Mouse (Mus musculus): ENCODE results near the gene Tns3. TPM values are rescaled to one million over a fixed set of nuclear protein-coding genes. Genes with fewer than 3 reads are reported as not detected.
A peak's percentile ranks its signal among the peaks of the same experiment; 100 is the strongest.

The Tns3 gene
- polyA plus RNA-seq, 1 experiment from 2014 or later = 10.5 TPM

DNA sequence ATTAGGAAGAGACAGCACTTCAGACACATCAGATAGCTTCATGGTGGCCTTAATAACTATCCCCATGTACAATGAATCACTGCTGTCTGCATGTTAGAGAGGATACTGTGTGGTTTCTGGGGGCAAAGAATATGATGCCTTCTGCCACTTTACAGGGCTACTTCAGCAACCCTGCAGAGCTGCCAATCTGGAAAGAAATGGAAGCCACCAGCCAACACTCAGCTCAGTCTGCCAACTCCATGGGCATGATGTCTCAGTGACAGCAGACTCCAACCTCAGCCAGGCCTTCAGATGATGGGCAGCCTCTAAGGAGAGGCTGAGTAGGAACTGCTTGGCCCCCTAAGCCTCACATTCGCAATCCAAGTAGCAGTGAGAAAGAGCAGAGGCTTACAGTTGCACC is 61.7 kb downstream of the Tns3 start:
- WGBS = 100% methylated on average over 1 of the region's 1 CpGs
- Histone ChIP-seq H3K4me2 (replicated peaks; ENCODE audit: low read depth) (no peak overlapping the region), H3K4me3 (ENCODE audit: low read depth, low read length) (no peak overlapping the region), H3K9me3 (ENCODE audit: control insufficient read depth) (no peaks in the 10 kb centered on the region), H3K4me1 (replicated peaks; ENCODE audit: control insufficient read depth, insufficient read depth, low read length) (no peaks in the 10 kb centered on the region), H3K9ac (ENCODE audit: low read depth, low read length) (no peak overlapping the region), H3K27ac (ENCODE audit: low read depth, low read length) (no peak overlapping the region), H3K27me3 (replicated peaks; ENCODE audit: control insufficient read depth, insufficient read depth, low read length) (no peaks in the 10 kb centered on the region), H3K36me3 (ENCODE audit: control insufficient read depth, insufficient read depth) (peaks cover 31% of the 10 kb centered on the region)
- TF ChIP-seq CTCF (IDR thresholded peaks at IDR 0.05; ENCODE audit: low read depth) = no peak
- ATAC-seq = no peak

DNA sequence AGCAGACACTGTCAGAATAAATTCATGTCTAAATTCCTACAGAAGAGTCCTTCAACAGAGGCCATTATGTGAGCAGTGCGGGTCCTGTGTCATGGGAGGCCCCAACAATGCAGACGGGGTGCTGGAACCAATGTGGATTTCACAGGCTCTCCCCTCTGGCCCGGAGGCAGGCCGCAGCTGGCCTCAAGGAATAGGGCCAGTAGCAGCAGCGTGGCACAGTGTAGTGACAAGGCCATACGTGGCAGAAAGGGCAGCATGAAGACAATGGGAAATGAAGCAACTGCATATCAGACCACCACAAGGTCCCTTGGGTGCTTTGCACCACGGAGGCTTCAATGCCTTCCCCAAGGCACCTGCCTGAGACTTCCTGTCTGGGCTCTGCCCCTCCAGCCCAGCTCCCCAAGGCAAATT is 62.9 kb downstream of the Tns3 start:
- H3K4me3 ChIP-seq (ENCODE audit: low read depth, low read length) = no peak overlapping the region
- no peak overlapping the region for H3K4me2 ChIP-seq (replicated peaks; ENCODE audit: low read depth)
- no peak overlapping the region for H3K27ac ChIP-seq (ENCODE audit: low read depth, low read length)
- no peak for ATAC-seq
- no peaks in the 10 kb centered on the region for H3K4me1 ChIP-seq (replicated peaks; ENCODE audit: control insufficient read depth, insufficient read depth, low read length)
- no peaks in the 10 kb centered on the region for H3K27me3 ChIP-seq (replicated peaks; ENCODE audit: control insufficient read depth, insufficient read depth, low read length)
- no peak for TF ChIP-seq CTCF (IDR thresholded peaks at IDR 0.05; ENCODE audit: low read depth)
- peaks cover 36% of the 10 kb centered on the region for H3K36me3 ChIP-seq (ENCODE audit: control insufficient read depth, insufficient read depth)
- H3K9me3 ChIP-seq (ENCODE audit: control insufficient read depth) = no peaks in the 10 kb centered on the region
- WGBS = 67% methylated on average over 7 of the region's 7 CpGs
- H3K9ac ChIP-seq (ENCODE audit: low read depth, low read length) = no peak overlapping the region

DNA sequence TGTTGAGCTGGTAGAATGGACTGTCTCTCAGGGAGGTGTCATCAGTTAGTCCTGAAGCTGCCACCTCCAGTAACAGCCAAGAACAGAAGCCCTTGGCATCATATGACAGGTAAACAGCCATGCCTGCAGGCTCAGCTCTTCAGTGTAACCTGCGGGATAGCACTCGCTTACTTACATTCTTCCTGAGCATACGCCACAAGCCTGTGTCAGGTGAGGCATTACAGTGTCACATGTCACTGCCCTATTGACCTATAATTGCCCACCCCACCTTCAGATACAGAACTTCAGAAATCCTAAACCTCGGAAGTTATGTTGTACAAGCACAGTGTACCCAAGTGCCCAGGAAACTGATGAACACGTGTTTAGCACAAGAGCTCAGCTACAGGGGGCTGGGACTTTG is 68.7 kb downstream of the Tns3 start:
- ATAC-seq = peak; percentile 79
- H3K36me3 ChIP-seq (ENCODE audit: control insufficient read depth, insufficient read depth) = peaks cover 27% of the 10 kb centered on the region
- H3K9ac ChIP-seq (ENCODE audit: low read depth, low read length) = no peak overlapping the region
- no peaks in the 10 kb centered on the region for H3K27me3 ChIP-seq (replicated peaks; ENCODE audit: control insufficient read depth, insufficient read depth, low read length)
- no peak overlapping the region for H3K4me3 ChIP-seq (ENCODE audit: low read depth, low read length)
- TF ChIP-seq CTCF (IDR thresholded peaks at IDR 0.05; ENCODE audit: low read depth) = no peak
- 59% methylated on average over 5 of the region's 5 CpGs for WGBS
- H3K9me3 ChIP-seq (ENCODE audit: control insufficient read depth) = no peaks in the 10 kb centered on the region
- no peaks in the 10 kb centered on the region for H3K4me1 ChIP-seq (replicated peaks; ENCODE audit: control insufficient read depth, insufficient read depth, low read length)
- H3K27ac ChIP-seq (ENCODE audit: low read depth, low read length) = peak overlapping the region; percentile 54
- H3K4me2 ChIP-seq (replicated peaks; ENCODE audit: low read depth) = no peak overlapping the region

DNA sequence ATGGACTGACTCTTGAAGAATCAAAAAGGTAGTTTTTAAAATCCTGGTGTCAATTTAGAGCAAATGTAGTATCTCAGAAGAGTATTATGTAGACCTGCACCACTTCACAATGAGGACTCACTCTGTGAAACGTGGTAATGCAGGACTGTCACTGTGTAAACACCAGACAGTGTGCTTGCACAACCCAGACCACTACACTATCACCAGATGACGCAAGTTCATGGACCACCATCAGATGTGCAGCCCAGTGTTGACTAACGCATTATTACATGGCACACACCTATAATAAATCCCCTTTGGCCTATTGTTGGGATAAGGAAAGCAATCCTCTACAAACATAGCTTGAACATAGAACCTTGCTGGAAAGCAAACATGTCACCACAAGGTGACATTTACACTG is 71.2 kb downstream of the Tns3 start:
- no peak overlapping the region for H3K9ac ChIP-seq (ENCODE audit: low read depth, low read length)
- no peaks in the 10 kb centered on the region for H3K4me1 ChIP-seq (replicated peaks; ENCODE audit: control insufficient read depth, insufficient read depth, low read length)
- no peaks in the 10 kb centered on the region for H3K9me3 ChIP-seq (ENCODE audit: control insufficient read depth)
- H3K27ac ChIP-seq (ENCODE audit: low read depth, low read length) = no peak overlapping the region
- no peak overlapping the region for H3K4me2 ChIP-seq (replicated peaks; ENCODE audit: low read depth)
- no peak for TF ChIP-seq CTCF (IDR thresholded peaks at IDR 0.05; ENCODE audit: low read depth)
- 40% methylated on average over 3 of the region's 3 CpGs for WGBS
- peaks cover 17% of the 10 kb centered on the region for H3K36me3 ChIP-seq (ENCODE audit: control insufficient read depth, insufficient read depth)
- H3K4me3 ChIP-seq (ENCODE audit: low read depth, low read length) = no peak overlapping the region
- no peak for ATAC-seq
- no peaks in the 10 kb centered on the region for H3K27me3 ChIP-seq (replicated peaks; ENCODE audit: control insufficient read depth, insufficient read depth, low read length)

DNA sequence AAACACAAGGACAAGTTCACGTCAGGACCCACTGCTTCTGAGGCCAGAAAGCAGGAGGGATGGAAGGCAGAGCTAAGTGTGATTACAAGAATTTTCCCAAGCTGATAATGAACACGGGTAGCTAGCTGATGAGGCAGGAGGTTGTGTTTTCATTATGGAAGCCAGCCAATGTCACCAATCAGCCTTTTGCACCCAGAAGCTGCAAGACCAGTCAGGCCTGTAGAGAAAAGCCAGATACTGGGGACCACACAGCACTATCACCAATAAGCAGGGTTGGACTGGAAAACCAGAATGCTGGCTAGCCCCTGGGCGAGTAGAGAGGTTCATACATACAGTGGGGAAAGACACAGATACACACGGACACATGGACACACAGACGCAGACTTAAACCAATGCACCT is 73.1 kb downstream of the Tns3 start:
- Histone ChIP-seq H3K27ac (ENCODE audit: low read depth, low read length) (no peak overlapping the region), H3K27me3 (replicated peaks; ENCODE audit: control insufficient read depth, insufficient read depth, low read length) (no peaks in the 10 kb centered on the region), H3K9ac (ENCODE audit: low read depth, low read length) (no peak overlapping the region), H3K36me3 (ENCODE audit: control insufficient read depth, insufficient read depth) (peaks cover 11% of the 10 kb centered on the region), H3K4me3 (ENCODE audit: low read depth, low read length) (no peak overlapping the region), H3K9me3 (ENCODE audit: control insufficient read depth) (no peaks in the 10 kb centered on the region), H3K4me1 (replicated peaks; ENCODE audit: control insufficient read depth, insufficient read depth, low read length) (no peaks in the 10 kb centered on the region), H3K4me2 (replicated peaks; ENCODE audit: low read depth) (no peak overlapping the region)
- no peak for ATAC-seq
- TF ChIP-seq CTCF (IDR thresholded peaks at IDR 0.05; ENCODE audit: low read depth) = no peak
- WGBS = 66% methylated on average over 5 of the region's 5 CpGs

DNA sequence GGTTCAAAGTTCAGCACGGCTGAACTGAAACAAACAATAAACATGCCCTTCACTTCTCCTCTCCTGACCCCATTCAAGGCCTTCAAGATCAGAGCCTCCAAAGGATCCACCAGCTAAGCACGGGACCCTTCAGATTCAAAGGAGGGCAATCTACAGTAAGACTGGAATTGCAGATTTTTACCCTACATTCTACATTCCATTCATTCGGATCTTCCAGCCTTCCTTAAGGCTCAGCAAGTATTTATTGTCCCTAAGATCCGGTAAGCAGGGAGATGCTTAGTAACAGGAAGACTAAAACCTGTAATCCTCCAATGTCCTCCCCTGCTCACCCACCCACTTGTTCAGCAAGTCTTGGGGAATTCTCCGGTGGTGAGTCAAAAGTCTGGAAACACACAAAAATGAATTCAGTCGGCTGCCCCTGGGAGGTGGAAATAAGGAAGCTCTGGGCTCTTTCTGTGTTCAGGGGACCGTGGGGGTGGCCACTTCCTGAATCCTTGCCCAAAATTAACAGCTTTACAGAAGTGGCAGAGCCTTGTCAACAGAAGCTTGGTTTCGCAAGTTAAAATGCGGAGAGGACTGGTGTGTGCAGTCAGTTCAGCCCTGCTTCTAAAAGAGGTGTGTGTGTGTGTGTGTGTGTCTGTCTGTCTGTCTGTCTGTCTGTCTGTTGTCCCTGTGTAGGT is 75.0 kb downstream of the Tns3 start:
- no peaks in the 10 kb centered on the region for H3K27me3 ChIP-seq (replicated peaks; ENCODE audit: control insufficient read depth, insufficient read depth, low read length)
- H3K4me2 ChIP-seq (replicated peaks; ENCODE audit: low read depth) = no peak overlapping the region
- 50% methylated on average over 9 of the region's 9 CpGs for WGBS
- no peak overlapping the region for H3K4me3 ChIP-seq (ENCODE audit: low read depth, low read length)
- TF ChIP-seq CTCF (IDR thresholded peaks at IDR 0.05; ENCODE audit: low read depth) = no peak
- H3K4me1 ChIP-seq (replicated peaks; ENCODE audit: control insufficient read depth, insufficient read depth, low read length) = peaks cover 11% of the 10 kb centered on the region; the same call in 1 of the 2 replicates
- H3K9me3 ChIP-seq (ENCODE audit: control insufficient read depth) = no peaks in the 10 kb centered on the region
- ATAC-seq = no peak
- H3K27ac ChIP-seq (ENCODE audit: low read depth, low read length) = no peak overlapping the region; the same call in 1 of the 2 replicates
- no peak overlapping the region for H3K9ac ChIP-seq (ENCODE audit: low read depth, low read length)
- peaks cover 11% of the 10 kb centered on the region for H3K36me3 ChIP-seq (ENCODE audit: control insufficient read depth, insufficient read depth)

Measured in intestine, postnatal 0 days (tissue).